Mouse (Mus musculus): Measurements from ENCODE around the gene Lcn4.

GRCm38 (mm10) chr2:26686171-26686675 lies 15.1 kb upstream of the Lcn4 start:
- TF ChIP-seq CTCF (conservative IDR thresholded peaks at IDR 0.05; ENCODE audit: low read length) (no peak), NANOG (IDR thresholded peaks at IDR 0.05; ENCODE audit: borderline replicate concordance, low read length) (no peak), POU5F1 (IDR thresholded peaks at IDR 0.05; ENCODE audit: borderline replicate concordance, low read length) (no peak)
